Mouse (Mus musculus): Measurements from ENCODE around the gene Reps1.

The Reps1 gene

DNA sequence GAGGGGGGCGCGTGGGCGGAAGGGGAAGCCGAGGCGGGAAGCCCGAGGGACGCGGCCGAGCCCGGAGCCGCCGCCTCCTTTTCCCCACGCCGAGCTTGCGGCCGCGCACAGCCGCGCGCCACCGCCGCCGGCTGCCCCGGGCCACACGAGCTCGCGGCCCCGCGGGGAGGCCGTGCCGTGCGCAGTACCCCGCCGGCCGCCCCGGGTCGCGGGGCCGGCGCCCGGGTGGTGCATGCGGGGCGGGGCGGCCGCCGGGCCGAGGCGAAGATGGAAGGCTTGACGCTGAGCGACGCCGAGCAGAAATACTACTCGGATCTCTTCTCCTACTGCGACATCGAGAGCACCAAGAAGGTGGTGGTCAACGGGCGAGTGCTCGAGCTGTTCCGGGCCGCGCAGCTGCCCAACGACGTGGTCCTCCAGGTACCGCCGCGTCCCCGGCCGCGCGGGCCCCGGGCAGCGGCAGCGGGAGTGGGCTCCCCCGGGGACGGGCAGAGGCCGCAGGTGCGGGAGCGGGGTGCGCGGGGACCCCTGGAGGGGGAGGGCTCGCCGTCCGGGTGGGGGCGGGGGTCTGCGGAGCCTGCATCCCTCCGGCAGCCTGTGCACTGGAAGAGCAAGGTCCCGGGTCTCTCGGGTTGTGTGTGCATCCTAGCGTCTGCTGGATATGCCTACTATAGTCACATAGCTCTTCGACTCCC, at the start of gene Reps1:
Gene Reps1 (plus strand): TSS at position 166 of the 695 bp plus-strand sequence.
- DNase-seq = no peak

DNA sequence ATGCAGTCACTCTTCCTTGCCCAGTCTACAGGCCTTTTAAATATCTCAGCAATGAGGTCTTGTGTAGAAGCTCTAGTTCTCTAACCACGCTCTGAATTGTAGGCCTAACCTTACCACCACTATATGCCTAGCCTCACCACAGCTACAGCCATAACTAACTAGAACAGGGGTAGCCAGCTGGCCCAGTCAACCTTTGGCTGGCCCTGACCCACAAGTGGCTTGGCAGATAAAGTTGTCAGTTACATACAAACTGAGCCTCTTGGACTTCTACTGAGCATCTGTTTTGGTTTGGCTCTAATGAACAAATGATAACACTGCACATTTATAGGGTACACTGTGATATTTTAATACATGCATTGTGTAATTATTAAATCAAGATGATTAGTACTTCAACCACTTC, 48.9 kb upstream of the Reps1 start:
- DNase-seq = no peak

DNA sequence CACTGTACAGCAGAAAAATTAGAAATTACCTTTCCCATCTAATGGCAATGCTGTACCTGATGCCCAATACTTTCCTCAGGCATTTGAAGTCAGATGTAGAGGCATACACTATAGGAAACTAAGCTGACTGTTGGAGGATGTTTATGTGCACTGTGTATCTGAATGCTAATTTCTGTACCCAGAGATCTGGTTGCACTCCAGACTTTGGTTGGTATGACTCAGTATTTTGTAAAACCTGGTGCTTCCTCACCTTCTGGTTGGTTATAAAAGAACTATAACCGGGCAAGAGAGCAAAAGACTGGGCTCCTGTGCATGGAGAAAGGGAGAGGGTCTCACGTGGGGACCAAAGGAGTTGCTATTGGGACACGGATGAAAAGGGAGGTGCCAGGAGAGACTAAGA, 48.4 kb upstream of the Reps1 start:
- no peak for DNase-seq

DNA sequence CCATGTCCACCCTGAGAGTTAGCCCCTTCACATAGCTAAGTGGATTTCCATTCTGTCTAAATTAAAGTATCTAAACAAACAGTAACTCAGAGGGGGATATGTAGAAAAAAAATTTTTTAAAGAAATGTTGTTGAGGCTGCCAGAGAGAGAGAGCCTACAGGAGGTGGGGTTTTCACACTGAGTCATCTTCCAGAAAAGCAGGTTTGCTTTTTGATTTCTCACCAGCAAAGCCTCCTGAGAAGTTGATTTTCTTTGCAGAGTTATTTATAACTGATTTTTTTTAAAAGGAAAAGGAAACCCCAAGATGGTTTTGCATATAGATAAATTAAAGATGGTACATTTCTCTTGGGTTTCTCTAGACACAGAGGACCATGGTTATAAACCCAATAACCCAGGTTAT, 47.5 kb upstream of the Reps1 start:
- no peak for DNase-seq

DNA sequence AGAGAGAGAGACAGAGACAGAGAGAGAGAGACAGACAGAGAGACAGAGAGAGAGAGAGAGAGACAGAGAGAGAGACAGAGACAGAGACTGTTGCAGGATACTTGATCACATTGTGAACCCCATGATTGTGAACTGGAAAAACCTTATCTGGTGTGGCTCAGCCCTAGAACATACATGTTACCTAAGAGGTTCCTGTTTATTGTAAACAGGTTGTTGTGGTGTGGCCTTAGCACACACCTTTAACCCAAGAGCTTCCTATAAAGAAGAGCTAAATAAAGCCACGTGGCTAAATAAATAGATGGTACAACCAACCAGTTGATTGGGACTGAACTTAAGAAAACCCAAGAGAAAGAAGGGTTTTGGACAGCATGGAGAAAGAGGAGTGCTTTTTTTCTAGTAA, 45.9 kb upstream of the Reps1 start:
- DNase-seq = no peak

DNA sequence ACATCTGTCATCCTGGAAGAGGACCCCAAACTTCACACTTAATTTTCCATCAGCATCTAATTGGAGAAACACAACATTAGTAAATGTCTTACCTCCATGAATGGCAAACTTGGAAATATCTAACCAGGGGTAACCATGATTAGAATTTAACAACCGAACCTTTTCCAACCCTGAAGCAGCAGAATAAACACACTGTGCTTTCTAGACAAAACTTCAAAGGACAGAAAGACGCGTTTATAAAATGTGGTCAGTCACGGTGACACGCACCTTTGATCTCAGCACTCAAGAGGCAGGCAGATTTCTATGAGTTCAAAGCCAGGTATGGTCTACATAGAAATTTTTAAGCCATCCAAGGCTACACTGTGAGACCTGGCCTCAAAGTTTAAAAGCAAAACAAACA, 43.9 kb upstream of the Reps1 start:
- no peak for DNase-seq

DNA sequence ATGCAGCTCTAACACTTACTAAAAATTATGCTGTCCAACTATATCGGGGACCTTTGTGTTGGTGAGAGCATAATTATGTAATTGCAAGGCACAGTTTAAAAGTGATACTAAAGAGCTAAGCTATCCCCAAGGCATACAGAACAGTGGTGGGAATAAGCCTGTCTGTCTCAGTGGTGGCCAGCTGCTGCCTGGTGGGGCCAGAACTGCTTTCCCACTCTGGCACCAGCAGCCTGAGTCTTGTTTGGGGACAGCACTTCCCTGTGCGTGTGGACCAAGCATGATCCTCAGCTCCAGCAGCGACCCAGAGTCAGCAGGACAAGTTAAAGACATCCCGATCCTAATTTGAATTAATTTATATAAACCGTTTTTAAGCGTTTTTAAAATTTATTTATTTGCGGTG, 35.2 kb upstream of the Reps1 start:
- no peak for DNase-seq

DNA sequence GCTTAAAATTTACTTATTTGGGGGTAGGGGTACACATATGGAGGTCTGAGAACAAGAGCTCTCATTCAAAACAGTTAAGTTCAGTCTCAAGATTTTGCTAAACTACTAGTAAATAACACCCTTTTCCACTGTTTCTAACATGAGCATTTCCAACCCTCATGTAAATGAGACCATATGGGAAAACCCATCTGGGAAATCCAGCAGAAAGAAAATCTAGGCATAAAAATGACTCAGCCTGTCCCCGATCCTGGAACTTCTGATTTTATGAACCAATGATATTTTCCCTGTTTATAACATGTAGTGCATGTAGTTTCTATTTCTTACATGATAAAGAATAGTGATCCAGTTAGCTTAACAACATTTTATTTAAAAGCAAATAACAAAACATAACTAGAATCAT, 34.8 kb upstream of the Reps1 start:
- no peak for DNase-seq

DNA sequence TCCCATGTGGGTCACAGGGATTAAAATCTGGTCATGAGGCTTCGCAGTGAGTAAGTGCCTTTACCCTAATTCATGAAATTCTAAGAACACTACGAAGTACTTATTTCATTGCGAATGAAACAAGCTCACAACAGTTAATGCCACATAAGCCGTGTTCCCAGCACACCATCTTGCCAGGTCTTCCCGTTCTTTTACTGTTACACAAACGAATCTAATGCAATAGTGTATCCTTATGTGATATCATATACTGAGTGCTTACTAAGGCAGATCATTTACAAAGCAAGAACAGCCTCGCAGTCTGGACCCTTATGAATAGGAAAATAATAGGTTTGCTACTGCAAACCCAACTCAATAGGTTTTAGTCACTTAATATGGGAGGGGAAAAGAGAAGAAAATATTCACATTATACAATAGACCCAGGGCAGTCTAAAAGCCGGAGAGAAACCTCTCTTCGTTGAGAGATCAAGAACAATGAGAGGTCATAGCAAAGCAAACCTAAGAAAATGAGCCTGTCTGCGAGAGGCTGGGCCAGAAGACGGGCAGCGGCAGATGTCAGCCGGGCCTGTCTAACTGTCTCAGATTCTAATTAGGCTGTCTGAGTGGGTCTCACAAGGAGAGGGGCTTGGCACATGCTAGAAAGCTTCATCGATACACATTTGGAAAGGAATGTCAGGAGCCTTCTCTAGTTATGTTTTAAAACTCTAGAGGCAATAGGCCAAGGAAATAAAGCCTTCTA, 33.9 kb upstream of the Reps1 start:
- DNase-seq = peak; percentile 3

DNA sequence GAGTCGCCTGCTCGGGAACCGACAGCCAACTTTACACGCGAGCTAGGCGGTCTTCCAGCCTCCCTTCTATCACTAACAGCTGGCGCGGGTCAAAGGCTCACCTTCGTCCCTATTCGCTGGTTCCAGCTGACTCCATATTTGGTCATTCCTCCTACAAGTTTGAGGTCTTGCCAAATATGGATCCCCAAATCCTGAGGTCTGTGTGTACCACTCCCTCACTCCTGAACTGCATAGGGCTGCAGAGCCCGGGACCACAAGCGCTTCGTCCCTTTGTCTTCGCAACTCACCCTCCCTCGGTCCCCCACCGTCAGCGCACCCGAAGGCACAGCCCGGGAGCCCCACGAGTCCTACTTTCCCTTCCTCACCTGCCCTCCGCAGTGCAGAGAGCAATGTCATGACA, 33.3 kb upstream of the Reps1 start:
- peak; percentile 21 for DNase-seq

DNA sequence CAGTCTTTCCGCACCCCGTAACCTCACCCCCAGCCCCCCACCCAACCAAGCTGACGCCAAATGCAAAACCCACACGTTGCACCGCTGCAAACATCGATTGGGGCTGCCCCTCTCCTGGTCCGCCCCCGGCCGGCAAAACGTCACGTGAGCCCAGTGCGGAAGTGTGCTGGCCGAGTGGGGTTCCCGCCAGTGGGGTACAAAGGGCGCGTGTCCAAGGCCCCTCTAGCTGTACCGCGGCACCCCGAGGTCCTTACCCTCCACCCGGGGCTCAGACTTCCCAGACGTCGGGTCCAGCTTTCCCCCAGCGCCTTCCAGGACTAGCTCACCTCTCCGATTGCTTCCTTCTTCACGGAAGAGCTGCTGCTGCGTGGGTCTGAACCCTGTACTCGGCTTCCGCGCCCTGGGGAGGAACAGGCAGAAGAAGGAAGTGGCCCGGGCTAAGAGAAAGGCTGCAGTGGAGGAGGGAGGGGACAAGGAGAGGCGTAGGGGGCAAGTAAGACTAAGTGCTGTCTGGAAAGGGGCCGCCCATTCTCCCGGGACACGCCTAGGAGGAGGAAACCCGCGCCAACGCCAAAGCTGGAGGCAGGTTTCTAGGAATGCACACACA, 32.8 kb upstream of the Reps1 start, which contains the start of gene Abracl:
Gene Abracl (minus strand): TSS at position 548 of the 607 bp plus-strand sequence.
- peak; percentile 39 for DNase-seq

DNA sequence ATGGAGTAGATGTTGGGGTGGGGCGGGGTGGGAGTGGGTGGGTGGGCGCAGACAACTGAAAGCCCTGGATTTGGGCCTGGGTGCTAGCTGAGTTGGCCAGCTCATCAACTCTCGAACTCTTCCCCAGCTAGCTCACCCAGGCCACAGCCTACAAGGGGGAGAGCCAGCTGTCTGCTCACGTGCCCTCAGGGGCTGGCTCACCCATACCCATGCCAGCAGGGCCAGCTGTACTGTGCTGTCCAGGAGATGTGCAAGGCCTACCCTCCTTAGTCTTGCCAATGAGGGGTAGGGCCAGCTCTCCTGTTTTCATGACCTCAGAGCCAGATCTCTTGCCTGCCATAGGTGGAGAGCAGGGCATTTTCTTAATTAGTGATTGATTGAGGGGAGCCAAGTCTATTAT, 21.3 kb upstream of the Reps1 start:
- DNase-seq = no peak

DNA sequence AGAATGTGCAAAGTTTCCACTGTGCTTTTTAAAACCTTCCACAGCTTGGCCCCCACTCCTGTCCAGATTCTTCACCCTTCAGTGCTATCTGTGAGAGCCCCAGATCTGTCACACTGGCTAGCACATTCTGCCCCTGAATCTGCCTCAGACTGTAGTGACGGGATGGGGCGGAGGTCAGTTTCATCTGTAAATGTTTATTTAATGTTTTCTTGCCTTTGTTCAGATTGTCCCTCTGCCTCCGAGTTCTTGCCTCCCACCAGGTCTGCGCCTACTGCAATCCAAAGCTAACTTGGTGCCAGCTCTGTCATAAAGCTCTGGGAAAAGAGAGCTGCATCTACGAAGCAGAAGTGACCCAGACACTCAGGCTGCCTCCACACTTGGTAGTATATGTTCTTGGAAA, 18.8 kb upstream of the Reps1 start:
- DNase-seq = no peak

DNA sequence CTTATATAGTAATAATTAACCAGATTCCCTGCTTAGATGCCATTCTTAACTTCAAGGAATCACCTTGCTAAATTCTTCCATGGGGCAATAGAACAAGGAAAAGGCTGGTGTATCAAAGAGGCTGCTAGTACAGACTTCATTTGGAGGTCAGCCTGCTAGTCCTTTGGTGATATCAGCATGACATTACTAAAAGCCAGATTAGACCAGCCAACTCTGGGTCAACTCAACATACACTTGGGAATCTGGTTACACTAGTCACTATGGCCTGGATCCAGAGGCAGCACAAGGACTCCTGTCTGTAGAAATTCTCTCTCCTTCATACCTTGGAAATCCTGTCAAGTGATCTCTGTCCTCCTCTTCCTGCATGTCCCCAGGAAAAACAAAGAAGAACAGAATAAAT, 9.3 kb upstream of the Reps1 start:
- DNase-seq = no peak

DNA sequence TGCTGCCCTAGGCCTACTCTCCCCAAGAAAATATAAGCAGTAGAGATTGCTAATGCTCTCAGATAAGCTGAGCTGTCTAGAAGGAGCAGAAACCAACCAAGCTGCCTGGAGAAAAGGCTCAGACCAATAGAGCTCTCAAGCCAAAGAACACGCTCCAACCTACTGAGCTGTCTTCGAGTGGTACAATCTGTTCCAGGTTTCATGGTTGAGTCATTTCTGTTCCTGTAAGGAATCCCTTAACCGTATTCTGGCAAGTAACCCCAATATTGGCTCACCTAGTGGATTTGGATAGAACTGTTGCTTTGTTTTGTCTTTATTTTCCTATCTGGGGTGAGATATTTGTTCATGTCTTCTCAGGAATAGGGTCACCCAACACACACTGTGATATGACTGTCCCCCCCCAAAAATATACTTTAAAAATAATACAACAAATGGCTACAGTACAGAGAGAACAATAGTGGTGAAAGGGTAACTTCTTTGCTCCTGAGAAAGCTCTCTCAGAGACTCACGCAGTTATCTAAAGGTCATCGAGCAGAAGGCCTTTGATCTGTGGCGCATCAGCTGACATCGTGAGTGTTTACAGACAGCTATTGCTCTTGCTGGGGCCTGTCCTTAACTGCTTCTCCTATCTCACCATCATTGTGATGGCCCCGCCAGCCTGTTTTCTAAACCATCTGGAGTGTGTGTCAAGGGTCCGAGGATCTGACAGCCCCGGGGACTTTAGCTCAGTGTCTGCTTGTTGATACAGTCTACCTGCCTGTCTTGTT, 8.1 kb upstream of the Reps1 start:
- DNase-seq = no peak

DNA sequence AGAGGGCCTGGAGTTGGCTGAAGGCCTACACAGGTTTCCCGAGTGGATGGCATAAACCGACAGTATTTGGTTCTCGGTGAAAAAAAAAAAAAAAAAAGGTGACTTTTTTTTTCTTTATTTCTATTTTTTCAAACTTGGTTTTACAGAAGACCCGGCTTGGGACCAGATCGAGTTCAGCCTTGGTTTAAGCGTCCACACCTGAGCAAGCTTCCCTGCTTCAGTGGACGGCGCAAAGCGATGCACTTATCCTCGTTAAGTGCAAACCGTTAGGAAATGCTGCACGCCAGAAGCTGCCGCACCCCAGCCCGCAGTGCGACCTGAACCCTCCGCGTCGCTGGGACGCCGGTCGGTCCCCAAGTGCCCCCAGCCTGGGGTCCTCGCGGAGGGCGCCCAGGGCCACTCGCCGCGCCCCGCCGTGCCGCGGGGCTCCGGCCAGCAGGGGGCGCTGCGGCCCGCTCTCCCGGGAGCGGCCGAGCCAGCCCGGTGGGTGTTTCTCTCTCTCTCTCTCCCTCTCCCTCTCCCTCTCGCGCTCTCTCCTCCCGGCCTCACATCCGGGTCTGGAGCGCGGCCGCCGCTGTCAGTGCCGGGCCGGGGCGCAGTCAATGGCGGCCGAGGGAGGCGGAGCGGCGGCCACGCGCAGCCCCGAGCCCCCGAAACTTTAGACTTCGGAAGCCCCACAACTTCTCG, 509 bp upstream of the Reps1 start:
- DNase-seq = peak; percentile 81

DNA sequence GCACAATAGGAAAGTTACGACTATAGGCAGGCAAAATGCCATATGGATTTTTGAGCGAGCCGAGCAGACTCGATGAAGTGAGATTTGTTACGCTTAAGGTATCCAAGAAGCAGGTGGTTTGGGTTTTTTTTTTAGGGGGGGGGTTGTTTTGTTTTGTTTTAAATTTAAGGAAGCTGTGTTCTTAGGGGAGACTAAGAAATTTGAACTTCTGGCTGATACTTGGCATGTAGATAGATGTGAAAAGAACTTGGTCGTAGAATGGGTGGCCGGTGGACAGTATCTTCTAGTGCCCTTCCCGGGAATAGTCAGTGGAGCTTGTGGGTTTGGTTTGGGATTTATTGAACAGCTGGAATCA, 707 bp downstream of the Reps1 start:
- no peak for DNase-seq

DNA sequence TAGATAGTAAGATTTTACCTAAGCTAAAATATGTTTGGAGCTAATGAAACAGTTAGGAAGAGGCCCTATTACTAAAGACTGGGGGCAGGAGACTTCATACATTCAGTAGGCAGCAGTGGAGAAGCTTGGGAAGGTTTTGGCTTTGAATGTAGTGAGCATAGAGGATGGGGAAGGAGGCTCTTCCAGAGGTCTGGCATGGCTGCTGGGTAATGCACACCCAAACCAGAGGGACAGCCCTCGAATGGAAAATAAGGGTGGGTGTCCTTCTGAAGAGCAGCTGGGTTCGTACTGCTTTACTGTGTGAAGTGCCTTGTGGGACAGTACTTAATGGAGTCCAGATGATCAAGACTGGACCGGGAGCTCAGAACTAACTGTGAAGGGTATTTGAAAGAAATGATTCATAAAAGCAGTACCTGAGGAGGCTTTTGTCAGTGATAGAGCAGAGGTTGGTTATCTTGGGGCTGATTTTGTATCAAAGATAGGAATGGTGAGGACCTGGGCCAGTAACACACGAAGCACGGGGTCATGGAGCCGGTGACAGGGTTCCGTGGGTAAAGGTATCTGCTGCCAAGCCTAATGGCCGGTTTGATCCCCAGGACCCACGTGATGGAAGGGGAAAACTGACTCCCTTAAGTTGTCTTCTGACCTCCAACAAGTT, 3.1 kb downstream of the Reps1 start:
- no peak for DNase-seq

DNA sequence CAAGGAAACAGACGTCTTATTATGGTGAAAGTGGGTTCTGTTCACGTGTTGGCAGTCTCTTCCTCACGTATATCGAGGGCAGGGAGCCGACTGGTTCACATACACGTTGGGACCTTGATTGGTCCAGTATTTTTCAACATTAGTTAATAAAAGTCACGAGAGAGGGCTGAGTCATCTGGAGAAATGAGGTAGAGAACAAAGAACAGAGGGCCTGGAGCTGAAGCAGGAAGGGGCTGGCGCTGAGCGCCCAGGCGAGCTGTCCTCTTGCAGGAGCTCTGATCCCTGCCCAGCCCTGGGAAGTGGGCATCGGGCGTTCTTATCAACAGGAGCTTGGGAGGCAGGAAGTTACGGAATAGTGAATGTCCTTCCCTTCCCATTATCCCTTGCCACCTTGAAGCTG, 4.1 kb downstream of the Reps1 start:
- no peak for DNase-seq

DNA sequence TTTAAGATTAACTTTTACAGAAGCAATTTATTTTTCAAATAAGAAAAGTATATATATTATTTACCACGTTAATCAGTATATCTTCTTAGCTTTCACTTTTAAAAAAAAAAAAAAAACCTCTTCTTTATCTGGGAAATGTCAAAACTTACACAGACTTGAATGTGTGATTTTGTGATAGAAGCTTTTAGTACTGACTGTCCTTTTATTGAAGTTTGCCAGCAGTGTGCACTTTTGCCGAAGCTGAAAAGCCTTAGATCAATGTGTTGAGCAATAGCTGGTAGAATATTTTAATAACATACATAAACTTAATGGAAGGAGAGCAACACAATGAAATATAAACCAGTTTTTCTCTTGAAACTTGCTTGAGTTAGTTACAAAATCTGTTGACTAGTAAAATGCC, 5.1 kb downstream of the Reps1 start:
- DNase-seq = no peak

DNA sequence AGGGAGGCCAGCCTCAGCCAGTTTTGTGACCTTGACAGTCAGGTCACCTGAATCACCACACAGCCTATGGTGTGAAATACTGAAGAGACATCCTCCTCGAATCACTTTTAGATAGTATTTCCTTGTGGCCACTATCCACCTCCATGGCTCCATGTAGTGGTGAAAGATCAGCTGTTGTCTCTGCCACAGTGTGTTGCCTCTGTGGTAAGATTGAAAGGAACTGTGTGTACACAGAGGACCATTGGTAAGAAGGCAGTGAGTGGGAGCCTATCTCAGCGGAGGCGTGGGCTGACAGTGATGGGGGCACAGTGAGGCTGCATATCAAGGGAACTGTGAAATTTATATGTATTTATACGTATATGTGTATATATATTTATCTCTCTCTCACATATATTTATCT, 5.9 kb downstream of the Reps1 start:
- DNase-seq = no peak

DNA sequence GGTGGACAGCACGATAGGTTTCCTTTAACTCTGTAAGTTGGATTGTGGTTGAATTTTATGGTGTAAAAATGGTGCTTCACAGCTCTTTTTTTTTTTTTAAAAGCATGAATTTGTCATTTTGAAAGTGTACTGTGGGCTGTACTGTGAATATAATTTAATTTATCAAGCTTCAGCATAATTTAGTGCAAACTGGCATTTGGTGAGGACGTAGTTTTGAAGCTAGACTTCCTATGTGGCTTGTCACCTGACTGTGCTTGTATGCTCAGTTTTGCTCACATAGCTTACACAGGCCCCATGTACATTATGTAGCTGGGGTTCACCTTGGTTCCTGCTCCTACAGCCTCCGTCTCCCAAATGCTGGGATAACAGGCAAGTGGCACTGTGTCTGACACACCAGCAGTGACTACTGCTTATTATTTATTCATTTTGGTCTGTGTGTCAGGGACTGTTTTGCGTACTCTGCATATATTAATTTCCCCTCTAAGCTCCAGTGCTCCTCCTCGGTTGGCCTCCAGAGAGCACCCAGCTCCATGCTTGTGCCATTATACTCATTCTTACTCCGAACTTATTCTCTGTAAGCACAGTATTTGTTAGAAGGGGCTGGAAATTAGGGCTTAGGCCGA, 9.1 kb downstream of the Reps1 start:
- DNase-seq = no peak

Data from cerebellum, adult 8-10 months (tissue).